Mouse (Mus musculus): Measurements from ENCODE around the gene Tmem121b.

DNA sequence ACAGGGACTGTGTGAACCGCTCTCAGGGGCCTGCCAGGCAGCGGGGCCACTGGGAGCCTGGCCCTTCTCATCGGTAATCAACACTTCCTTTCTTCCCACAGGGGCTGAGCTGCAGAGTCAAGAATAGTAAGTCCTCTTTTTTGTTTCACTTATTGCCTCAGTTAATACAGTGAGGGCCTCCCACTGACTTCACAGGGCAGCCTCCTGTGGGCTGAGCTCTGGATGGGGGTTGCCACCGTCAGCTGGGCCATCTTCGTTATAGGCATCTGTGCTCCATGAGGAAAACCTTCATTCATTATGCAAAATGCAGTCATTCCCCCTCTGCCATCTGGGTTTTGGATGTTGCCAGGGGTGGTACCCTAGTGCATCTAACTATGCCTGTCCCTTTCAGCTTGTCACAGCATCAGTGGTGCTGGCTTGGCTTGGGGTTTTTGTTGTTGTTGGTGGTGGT is 21.6 kb downstream of the Tmem121b start:
- TF ChIP-seq CTCF (IDR thresholded peaks at IDR 0.05; ENCODE audit: low read depth, low read length) (no peak), POLR2A (IDR thresholded peaks at IDR 0.05; ENCODE audit: insufficient read depth, low read length) (no peak)

Measured in ES-Bruce4 (cell line).